Mouse (Mus musculus) embryonic facial prominence, embryonic 15.5 days (tissue): ENCODE results near the gene Amot. TPM values are rescaled to one million over a fixed set of nuclear protein-coding genes. Genes with fewer than 3 reads are reported as not detected.

Experiments
- ATAC-seq: fragments of 200-750 bp; cut with Nextera tagmentation; 2 replicates; pipeline ENCODE4 v1.8.0; 2017; ENCODE audit warnings: low read depth, moderate TSS enrichment; ENCODE audit not compliant: insufficient number of reproducible peaks, low FRiP score, low TSS enrichment
- H3K27ac ChIP-seq: fragments of 300-500 bp; sonication (generic); replicated peaks from 2 replicates; pipeline ENCODE4 v1.5.1; 2015; ENCODE audit warnings: mild to moderate bottlenecking, inconsistent platforms
- H3K27me3 ChIP-seq: fragments of 300-500 bp; sonication (generic); 2 replicates; pipeline ENCODE4 v1.6.1; 2015; ENCODE audit warnings: inconsistent platforms
- H3K36me3 ChIP-seq: fragments of 300-500 bp; sonication (generic); 2 replicates; pipeline ENCODE4 v1.6.1; 2015; ENCODE audit warnings: mild to moderate bottlenecking, inconsistent platforms
- H3K4me1 ChIP-seq: fragments of 300-500 bp; sonication (generic); 2 replicates; pipeline ENCODE4 v1.6.1; 2015; ENCODE audit warnings: inconsistent platforms
- H3K4me2 ChIP-seq: fragments of 300-500 bp; sonication (generic); replicated peaks from 2 replicates; pipeline ENCODE4 v1.6.1; 2015; ENCODE audit warnings: mild to moderate bottlenecking, inconsistent platforms
- H3K4me3 ChIP-seq: fragments of 300-500 bp; sonication (generic); replicated peaks from 2 replicates; pipeline ENCODE4 v1.5.1; 2015; ENCODE audit warnings: mild to moderate bottlenecking, inconsistent platforms
- H3K9ac ChIP-seq: fragments of 300-500 bp; sonication (generic); 2 replicates; pipeline ENCODE4 v1.6.1; 2015; ENCODE audit warnings: inconsistent platforms
- H3K9me3 ChIP-seq: fragments of 300-500 bp; sonication (generic); replicated peaks from 2 replicates; pipeline ENCODE4 v1.6.1; 2016; ENCODE audit warnings: inconsistent platforms
- WGBS: fragments of 180-500 bp; shearing (Covaris S2); methylation state at CpG from one replicate; pipeline ENCODE4 v1.1.7; 2015; 5-methylcytosine and 5-hydroxymethylcytosine counted together
- polyA plus RNA-seq: library from polyadenylated mRNA; unstranded; fragments of >200 nt; fragmentation: Nextera tagmentation; extraction: Ambion mirVana; gene quantifications from 2 replicates; pipeline ENCODE4 v1.2.1, GENCODE M21; 2015

The Amot gene
- polyA plus RNA-seq, 1 experiment from 2014 or later, result 15.3 TPM

- ATAC-seq, result no peak
- H3K9me3 ChIP-seq, result no peaks in the 10 kb centered on the region
- H3K4me3 ChIP-seq, result no peak overlapping the region
- H3K36me3 ChIP-seq, result no peaks in the 10 kb centered on the region
- 60% methylated on average over 8 of the region's 8 CpGs for WGBS
- no peak overlapping the region for H3K4me2 ChIP-seq
- H3K9ac ChIP-seq, result no peak overlapping the region
- H3K4me1 ChIP-seq, result no peaks in the 10 kb centered on the region
- no peaks in the 10 kb centered on the region for H3K27me3 ChIP-seq
- no peak overlapping the region for H3K27ac ChIP-seq
Measured at GRCm38 (mm10) chrX:145501666-145502355, 3.2 kb downstream of the Amot start.

GRCm38 (mm10) chrX:145499101-145499500 lies 5.9 kb downstream of the Amot start:
- 25% methylated on average over 2 of the region's 2 CpGs for WGBS

DNA sequence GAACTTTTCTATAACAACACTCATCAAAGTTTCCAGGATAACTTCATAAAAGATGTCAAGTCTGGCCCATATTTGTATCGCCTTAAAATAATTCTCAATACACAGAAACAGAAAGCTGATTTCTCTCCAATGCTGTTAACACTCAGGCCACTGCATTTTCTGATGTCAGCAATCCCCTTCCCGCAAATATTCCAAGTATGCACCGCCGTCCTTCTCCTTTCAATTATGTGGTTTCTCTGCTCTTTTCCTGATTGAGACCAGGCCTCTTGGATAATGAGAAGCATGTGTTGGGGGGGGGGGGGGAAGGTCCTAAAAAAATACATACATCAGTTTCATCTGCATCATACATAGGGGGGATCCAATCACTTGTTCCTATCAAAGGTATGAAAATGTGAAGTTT lies 6.3 kb downstream of the Amot start:
- Histone ChIP-seq H3K27me3 (no peaks in the 10 kb centered on the region), H3K9me3 (no peaks in the 10 kb centered on the region), H3K27ac (no peak overlapping the region), H3K36me3 (no peaks in the 10 kb centered on the region), H3K4me2 (no peak overlapping the region), H3K4me3 (no peak overlapping the region), H3K4me1 (no peaks in the 10 kb centered on the region), H3K9ac (no peak overlapping the region)
- WGBS, result 30% methylated on average over 4 of the region's 4 CpGs
- no peak for ATAC-seq

More at GRCm38 (mm10) chrX:145499101-145499500, 5.9 kb downstream of the Amot start:
- H3K4me3 ChIP-seq, result no peak overlapping the region
- H3K27ac ChIP-seq, result no peak overlapping the region
- no peaks in the 10 kb centered on the region for H3K4me1 ChIP-seq
- no peak for ATAC-seq
- no peaks in the 10 kb centered on the region for H3K9me3 ChIP-seq
- H3K9ac ChIP-seq, result no peak overlapping the region
- H3K27me3 ChIP-seq, result no peaks in the 10 kb centered on the region
- no peaks in the 10 kb centered on the region for H3K36me3 ChIP-seq
- no peak overlapping the region for H3K4me2 ChIP-seq

- Histone ChIP-seq H3K4me2 (no peak overlapping the region), H3K27me3 (no peaks in the 10 kb centered on the region), H3K4me3 (no peak overlapping the region), H3K9me3 (no peaks in the 10 kb centered on the region), H3K4me1 (no peaks in the 10 kb centered on the region), H3K9ac (no peak overlapping the region), H3K27ac (no peak overlapping the region), H3K36me3 (no peaks in the 10 kb centered on the region)
- 73% methylated on average over 6 of the region's 6 CpGs for WGBS
- no peak for ATAC-seq
Measured at GRCm38 (mm10) chrX:145497486-145497885, 7.5 kb downstream of the Amot start.

DNA sequence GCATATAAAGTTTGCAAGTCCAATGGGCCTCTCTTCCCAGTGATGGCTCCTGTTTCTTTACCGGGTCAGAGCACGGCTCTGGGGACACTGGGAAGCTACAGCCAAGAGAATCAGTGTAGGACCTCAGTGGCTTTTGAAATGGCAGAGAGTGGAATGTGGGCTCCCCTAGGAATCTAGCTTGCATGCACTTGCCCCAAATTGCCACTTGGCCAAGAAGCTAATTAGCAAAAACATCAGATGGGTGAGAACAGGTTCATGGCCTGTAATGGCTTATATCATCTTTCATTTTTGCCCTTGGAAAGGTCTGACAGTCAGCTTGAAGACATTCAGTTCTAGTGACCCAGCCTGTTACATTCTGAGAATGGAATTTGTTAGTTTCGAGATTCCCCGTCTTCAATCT lies 9.6 kb downstream of the Amot start:
- Histone ChIP-seq H3K36me3 (no peaks in the 10 kb centered on the region), H3K27me3 (no peaks in the 10 kb centered on the region), H3K27ac (no peak overlapping the region), H3K9ac (no peak overlapping the region), H3K4me1 (no peaks in the 10 kb centered on the region), H3K9me3 (no peaks in the 10 kb centered on the region), H3K4me3 (no peak overlapping the region), H3K4me2 (no peak overlapping the region)
- WGBS, result 76% methylated on average over 4 of the region's 4 CpGs
- ATAC-seq, result no peak

- Histone ChIP-seq H3K4me1 (no peaks in the 10 kb centered on the region), H3K4me3 (no peak overlapping the region), H3K36me3 (no peaks in the 10 kb centered on the region), H3K27ac (no peak overlapping the region), H3K9ac (no peak overlapping the region), H3K9me3 (no peaks in the 10 kb centered on the region), H3K27me3 (no peaks in the 10 kb centered on the region), H3K4me2 (no peak overlapping the region)
- 39% methylated on average over 1 of the region's 1 CpGs for WGBS
- ATAC-seq, result no peak
Measured at GRCm38 (mm10) chrX:145490821-145491220, 14.2 kb downstream of the Amot start.

DNA sequence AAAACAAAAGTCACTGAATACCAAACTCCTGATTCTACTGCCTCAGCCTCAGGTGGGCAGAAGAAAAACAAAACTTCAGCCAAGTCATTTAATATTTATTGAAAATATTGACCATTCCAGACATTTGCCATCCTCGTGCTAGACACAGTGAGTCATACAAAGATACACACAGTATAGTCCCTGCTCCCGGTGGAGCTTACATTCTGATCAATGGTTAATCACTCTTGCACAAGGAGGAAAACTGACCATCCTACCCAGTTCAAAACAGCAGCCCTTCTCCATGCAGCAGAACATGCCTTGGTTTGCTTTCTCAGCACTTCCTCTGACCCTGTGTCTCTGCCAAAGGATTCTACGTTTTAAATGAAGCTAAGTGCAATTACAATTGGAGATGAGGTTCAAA lies 14.6 kb downstream of the Amot start:
- no peaks in the 10 kb centered on the region for H3K27me3 ChIP-seq
- ATAC-seq, result no peak
- no peak overlapping the region for H3K4me2 ChIP-seq
- no peaks in the 10 kb centered on the region for H3K36me3 ChIP-seq
- H3K9ac ChIP-seq, result no peak overlapping the region
- H3K4me3 ChIP-seq, result no peak overlapping the region
- no peaks in the 10 kb centered on the region for H3K4me1 ChIP-seq
- H3K27ac ChIP-seq, result no peak overlapping the region
- WGBS, result 58% methylated on average over 3 of the region's 3 CpGs
- no peaks in the 10 kb centered on the region for H3K9me3 ChIP-seq

DNA sequence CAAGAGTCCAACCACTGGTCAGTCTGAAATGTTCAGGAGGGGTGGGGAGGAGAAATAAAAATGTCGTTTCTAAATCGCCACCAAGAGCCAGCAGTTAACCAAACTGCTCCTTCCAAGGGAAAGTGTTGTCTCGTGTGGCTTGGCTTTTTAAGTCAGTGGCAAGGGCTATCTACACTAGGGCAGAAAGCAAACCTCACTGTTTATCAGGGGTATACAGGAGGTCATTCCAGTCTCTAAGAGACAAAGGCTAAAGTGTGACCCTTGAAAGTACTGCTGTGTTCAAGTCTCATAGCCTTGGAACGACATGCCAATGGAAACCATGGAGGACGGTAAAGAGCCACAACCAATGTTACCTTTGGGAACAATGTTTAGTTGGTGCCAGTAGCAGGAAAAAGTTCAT lies 15.0 kb downstream of the Amot start:
- no peak overlapping the region for H3K27ac ChIP-seq
- no peak overlapping the region for H3K4me2 ChIP-seq
- no peak overlapping the region for H3K4me3 ChIP-seq
- no peaks in the 10 kb centered on the region for H3K4me1 ChIP-seq
- no peaks in the 10 kb centered on the region for H3K36me3 ChIP-seq
- H3K9me3 ChIP-seq, result no peaks in the 10 kb centered on the region
- no peak overlapping the region for H3K9ac ChIP-seq
- H3K27me3 ChIP-seq, result no peaks in the 10 kb centered on the region
- WGBS, result 83% methylated on average over 5 of the region's 5 CpGs
- ATAC-seq, result no peak

GRCm38 (mm10) chrX:145485495-145485894 lies 19.5 kb downstream of the Amot start:
- H3K9me3 ChIP-seq, result no peaks in the 10 kb centered on the region
- H3K27ac ChIP-seq, result no peak overlapping the region
- H3K4me1 ChIP-seq, result no peaks in the 10 kb centered on the region
- ATAC-seq, result no peak
- no peak overlapping the region for H3K4me3 ChIP-seq
- 58% methylated on average over 4 of the region's 4 CpGs for WGBS
- H3K4me2 ChIP-seq, result no peak overlapping the region
- no peaks in the 10 kb centered on the region for H3K36me3 ChIP-seq
- H3K9ac ChIP-seq, result no peak overlapping the region
- H3K27me3 ChIP-seq, result no peaks in the 10 kb centered on the region

- ATAC-seq, result no peak
- Histone ChIP-seq H3K36me3 (no peaks in the 10 kb centered on the region), H3K27me3 (no peaks in the 10 kb centered on the region), H3K9ac (no peak overlapping the region), H3K4me1 (no peaks in the 10 kb centered on the region), H3K27ac (no peak overlapping the region), H3K4me3 (no peak overlapping the region), H3K9me3 (no peaks in the 10 kb centered on the region), H3K4me2 (no peak overlapping the region)
- 74% methylated on average over 7 of the region's 7 CpGs for WGBS
Measured at GRCm38 (mm10) chrX:145483486-145484055, 21.4 kb downstream of the Amot start.

DNA sequence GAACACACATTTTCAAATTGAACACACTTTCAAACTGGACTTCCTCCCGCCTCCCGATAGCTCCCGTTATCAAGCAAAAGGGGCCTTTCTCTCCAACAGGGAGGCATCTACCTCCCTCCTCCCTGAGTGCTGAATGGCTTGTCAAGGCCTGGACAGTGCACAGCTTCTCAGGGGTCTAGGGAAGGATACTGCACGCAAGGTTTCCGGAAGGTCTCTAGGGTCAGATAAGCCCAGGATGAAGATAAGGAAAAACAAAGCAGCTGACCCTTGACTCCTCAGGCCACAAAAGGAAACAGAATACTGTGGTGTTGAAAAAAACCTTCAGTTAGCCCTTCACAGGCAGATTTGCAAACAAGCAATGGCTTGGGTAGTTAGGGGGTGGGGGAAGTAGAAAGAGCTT lies 22.6 kb downstream of the Amot start:
- H3K27ac ChIP-seq, result no peak overlapping the region
- no peak overlapping the region for H3K4me3 ChIP-seq
- ATAC-seq, result no peak
- 82% methylated on average over 5 of the region's 5 CpGs for WGBS
- H3K9me3 ChIP-seq, result no peaks in the 10 kb centered on the region
- H3K4me2 ChIP-seq, result no peak overlapping the region
- H3K9ac ChIP-seq, result no peak overlapping the region
- H3K27me3 ChIP-seq, result no peaks in the 10 kb centered on the region
- H3K4me1 ChIP-seq, result no peaks in the 10 kb centered on the region
- no peaks in the 10 kb centered on the region for H3K36me3 ChIP-seq

DNA sequence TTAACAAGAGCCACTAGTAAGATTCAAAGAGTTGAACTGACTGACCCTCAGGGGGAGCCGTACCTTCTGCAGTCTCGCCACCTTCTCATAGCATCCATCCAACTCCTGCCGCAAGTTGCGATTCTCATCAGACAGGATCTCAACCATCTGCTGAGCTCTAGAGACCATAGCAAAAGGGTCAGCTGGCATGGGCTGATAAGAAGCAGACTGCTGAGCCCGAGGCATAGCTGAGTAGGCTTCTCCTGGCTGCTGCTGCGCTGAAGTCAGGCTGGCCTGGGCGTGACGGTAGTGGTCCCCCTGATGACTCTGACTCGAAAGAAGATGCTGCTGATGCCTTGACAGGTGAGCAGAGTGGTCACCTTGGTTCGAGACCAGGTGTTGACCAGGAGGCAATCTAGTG lies 25.0 kb downstream of the Amot start:
- H3K4me2 ChIP-seq, result no peak overlapping the region
- no peak overlapping the region for H3K4me3 ChIP-seq
- ATAC-seq, result no peak
- H3K36me3 ChIP-seq, result no peaks in the 10 kb centered on the region
- H3K4me1 ChIP-seq, result no peaks in the 10 kb centered on the region
- no peaks in the 10 kb centered on the region for H3K9me3 ChIP-seq
- no peak overlapping the region for H3K27ac ChIP-seq
- H3K27me3 ChIP-seq, result no peaks in the 10 kb centered on the region
- no peak overlapping the region for H3K9ac ChIP-seq
- WGBS, result 83% methylated on average over 10 of the region's 10 CpGs
